Mouse (Mus musculus) embryo, embryonic 10 days (tissue): ENCODE measurements around the gene Cds2.
"Not testable (repeated sequence)": the region's sequence is repeated elsewhere in the genome, so short reads cannot be mapped to it uniquely, and the experiment has no call there.

Source experiments
- DNase-seq: peaks from one replicate; pipeline ENCODE4 v3.0.0-alpha.2; 2015; ENCODE audit warnings: low spot score

Gene Cds2

GRCm38 (mm10) chr2:132266086-132266485, 3.1 kb downstream of the Cds2 start:
- DNase-seq = no peak

GRCm38 (mm10) chr2:132269217-132269616, 6.3 kb downstream of the Cds2 start:
- DNase-seq = no peak

GRCm38 (mm10) chr2:132270331-132270951, 7.5 kb downstream of the Cds2 start:
- no peak for DNase-seq

- no peak for DNase-seq
Observed at GRCm38 (mm10) chr2:132272694-132273389, 9.9 kb downstream of the Cds2 start.

DNA sequence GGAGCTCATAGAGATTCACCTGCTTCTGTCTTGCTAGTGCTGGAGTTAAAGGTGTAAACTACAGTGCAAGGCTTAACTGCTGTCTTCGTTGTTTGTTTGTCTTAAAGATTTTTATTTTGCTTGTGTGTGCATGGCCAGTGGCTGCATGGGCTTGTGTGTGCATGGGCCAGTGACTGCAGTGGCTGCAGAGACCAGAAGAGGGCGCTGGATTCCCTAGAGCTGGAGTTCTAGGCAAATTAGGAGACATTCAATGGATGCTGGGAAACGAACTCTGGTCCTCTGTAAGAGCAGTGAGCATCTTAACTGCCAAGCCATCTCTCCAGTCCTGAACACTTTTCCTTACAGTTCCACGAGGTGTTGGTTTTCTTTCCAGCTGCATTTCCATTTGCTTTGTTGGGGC, 12.6 kb downstream of the Cds2 start:
- no peak for DNase-seq

DNA sequence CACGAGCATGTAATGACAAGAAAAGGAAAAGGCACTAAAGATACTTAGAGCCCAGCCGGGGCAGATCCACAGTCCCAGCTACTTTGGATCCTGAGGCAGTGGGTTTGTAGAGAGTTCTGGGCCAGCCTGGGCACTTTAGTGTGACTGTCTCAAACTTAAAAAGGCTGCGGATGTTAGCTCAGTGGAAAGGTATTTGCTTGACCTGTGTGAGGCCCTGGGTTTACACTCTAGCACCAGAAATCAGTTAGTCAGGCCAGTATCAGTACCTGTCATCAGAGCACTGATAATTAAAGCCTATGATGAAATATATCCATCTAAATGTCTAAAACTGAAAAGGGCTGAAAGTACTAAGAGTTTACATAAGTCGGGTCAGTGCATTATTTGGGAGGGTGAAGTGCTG, 13.3 kb downstream of the Cds2 start:
- no peak for DNase-seq

GRCm38 (mm10) chr2:132278273-132278853, 15.4 kb downstream of the Cds2 start:
- no peak for DNase-seq

DNA sequence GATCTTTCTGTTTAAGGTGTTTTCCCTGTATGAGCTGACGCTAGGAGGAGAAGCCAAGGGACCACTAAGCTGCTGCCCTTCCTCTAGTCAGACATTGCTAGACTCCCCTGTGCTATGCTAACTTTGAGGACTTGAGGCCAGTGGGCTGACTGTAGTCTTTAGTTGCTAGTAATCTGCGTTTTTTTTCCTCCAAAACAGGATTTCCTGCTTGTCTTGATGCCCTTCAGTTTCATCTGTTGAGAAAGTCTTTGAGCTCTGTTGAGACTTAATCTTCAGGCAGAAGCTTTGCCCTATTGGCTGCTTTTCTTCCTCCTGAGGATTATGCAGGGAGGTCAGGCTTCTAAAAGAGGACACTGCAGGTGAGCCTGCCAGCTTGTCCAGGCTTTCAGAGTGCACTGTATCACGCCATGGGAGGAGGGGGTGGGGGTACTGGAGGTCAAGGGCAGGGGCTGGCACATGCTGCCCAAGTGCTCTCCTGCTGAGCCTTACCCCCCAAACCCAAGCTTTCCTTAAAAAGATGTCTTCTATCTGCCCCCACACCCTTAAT, 16.5 kb downstream of the Cds2 start:
- no peak for DNase-seq

- DNase-seq = no peak
Observed at GRCm38 (mm10) chr2:132279978-132280377, 17.0 kb downstream of the Cds2 start.

- DNase-seq = no peak
Observed at GRCm38 (mm10) chr2:132280518-132281120, 17.7 kb downstream of the Cds2 start.

- no peak for DNase-seq
Observed at GRCm38 (mm10) chr2:132281560-132282452, 18.9 kb downstream of the Cds2 start.

DNA sequence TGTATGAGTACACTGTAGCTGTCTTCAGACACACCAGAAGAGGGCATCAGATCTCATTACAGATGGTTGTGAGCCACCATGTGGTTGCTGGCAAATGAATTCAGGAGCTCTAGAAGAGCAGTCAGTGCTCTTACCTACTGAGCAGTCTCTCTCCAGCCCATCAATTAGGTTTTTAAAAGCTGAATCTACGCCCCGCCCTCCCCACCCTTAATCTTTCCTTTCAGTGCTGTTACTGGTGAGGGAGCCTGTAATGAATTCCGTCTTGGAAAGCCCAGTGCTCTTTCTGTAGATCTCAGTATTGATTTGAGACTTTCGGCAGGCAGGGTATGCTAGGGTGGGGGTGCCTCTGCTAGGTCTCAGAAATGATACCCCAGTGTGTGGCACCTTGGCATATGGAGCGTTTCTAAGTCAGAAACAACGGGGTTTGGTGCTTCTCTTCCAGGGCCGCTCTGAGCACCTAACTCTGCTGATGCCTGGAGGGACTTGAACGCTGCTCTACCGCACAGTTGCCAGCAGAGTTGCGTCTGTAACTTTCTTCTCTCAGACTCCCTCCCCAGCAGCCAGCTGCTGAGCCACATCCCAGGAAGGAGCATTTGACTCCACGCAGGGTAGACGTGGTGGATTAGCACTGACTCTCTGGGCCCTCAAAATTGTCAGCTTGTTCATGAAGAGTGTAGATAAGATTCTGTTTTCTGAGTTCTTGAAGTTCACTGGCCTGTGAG, 19.7 kb downstream of the Cds2 start:
- DNase-seq = no peak

DNA sequence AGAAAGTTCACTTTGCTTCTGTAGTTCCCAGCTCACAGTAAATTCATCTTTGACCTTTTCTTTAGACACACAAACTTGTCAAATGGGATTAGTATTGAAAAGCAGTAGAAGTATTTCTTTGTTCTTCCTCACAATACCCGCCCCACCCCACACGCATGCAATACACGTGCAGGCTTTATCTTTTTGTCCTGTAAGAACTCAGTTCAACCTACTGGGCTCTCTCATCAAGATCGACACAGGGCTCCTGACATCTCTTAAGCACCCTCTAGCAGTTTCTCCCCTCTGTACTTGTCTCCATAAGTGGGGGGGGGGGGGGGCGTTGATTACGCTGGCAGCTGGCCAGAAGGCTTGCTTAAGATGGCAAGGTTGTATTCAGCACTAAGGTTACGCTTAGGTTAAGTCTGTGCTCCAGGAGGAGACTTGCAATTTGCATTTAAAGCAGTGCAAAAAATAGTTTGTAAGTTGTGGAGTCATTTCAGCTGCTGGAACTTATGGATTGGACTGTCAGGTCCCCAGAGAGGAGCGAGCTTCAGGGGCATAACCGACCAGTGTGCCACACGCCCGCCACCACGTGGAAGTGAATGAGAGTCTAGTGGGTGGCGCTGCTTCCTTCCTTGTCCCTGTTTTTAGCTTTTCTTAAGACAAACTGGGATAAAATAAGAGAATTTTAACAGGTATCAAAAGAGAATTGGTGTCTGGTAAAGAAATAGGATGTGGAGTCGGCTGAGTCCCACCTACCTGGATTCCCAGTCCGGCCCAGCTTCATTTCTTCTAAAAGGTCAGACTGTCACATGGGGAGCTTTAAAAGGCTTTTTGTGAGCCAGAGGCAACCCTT, 20.5 kb downstream of the Cds2 start:
- no peak for DNase-seq

DNA sequence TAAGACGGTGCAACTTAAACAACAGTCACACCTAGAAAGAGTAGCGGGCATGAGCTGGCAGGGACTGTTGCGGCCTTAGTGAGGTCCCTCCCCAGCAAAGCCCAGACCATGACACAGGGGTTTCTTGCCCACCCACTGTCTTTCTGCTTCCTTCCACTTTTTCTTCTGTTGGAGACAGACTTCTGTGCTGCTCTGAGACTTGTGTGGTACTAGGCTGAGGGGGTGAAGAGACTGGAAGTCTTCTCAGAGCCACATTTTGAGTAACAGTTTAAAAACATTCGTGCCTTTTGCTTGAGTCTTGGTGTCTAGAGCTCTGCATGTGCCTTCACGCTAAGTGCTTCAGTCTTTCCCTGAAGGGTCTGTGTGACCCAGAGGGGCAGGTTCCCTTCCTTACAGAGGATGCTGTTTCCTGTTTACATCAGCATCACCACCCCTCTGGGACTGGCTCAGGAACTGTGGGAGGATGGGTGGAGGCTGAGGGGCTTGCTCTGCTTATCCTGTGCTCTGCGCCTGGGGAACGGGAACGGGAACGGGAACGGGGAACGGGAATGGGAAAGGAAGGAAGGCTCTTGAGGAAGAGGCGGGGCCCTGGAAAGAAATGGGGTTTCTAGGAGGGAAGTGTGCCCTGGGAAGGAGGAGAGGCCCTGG, 21.7 kb downstream of the Cds2 start:
- DNase-seq = peak; percentile 35

DNA sequence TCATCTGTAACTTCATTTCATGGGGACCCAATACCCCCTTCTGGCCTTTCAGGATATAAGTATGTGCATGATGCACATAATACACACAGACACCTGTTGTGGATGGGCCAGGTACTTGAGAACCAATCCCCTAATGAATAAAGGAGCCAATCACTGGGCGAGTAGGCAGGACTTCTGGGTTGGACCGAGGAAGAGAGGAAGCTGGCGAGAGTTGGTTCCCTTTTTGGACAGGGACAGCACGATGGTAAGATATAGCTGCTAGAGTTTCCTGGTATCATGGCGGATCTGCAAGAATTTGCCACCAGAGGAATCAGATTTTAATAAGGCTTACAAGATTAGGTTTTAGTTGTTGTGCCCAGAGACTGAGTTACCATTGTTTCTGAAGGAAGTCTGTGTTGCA, 22.8 kb downstream of the Cds2 start:
- DNase-seq = not testable (repeated sequence)

GRCm38 (mm10) chr2:132286376-132287076, 23.6 kb downstream of the Cds2 start:
- no peak for DNase-seq

- not testable (repeated sequence) for DNase-seq
Observed at GRCm38 (mm10) chr2:132289213-132289612, 26.3 kb downstream of the Cds2 start.

DNA sequence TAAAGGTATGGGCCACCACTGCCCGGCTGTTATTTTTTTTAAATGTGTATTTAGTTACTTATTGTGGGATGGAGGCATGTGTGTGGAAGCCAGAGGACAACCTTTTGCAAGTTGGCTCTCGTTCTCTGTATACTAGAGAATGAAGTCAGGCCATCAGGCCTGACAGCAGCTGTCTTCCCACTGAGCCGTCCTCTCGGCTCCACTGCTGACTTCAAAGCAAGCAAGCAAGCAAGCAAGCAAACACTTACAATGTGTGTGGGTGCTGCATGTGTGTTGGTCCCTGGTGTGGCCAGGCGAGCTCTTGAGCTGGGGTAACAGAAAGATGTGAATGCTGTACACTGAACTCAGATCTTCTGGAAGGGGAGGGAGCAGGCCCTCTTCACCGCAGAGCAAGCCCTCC, 27.9 kb downstream of the Cds2 start:
- DNase-seq = no peak

GRCm38 (mm10) chr2:132291265-132291664, 28.3 kb downstream of the Cds2 start:
- DNase-seq = no peak
